Mouse (Mus musculus) CD4-positive, CD25-positive, alpha-beta regulatory T cell, adult 4 months (primary cell): ENCODE measurements around the gene Rnf40. TPM values are rescaled to one million over a fixed set of nuclear protein-coding genes. Genes with fewer than 3 reads are reported as not detected.

Experiments used
- ATAC-seq: one replicate; pipeline ENCODE4 v1.8.0; 2017
- polyA plus RNA-seq, 2 experiments: library from polyadenylated mRNA; unstranded; fragments of 100-300 nt; shearing (Covaris generic); gene quantifications; one replicate each; pipeline ENCODE4 v1.2.1; 2017

Gene Rnf40
- polyA plus RNA-seq, 2 experiments from 2014 or later, result 26.3 to 45.6 TPM

DNA sequence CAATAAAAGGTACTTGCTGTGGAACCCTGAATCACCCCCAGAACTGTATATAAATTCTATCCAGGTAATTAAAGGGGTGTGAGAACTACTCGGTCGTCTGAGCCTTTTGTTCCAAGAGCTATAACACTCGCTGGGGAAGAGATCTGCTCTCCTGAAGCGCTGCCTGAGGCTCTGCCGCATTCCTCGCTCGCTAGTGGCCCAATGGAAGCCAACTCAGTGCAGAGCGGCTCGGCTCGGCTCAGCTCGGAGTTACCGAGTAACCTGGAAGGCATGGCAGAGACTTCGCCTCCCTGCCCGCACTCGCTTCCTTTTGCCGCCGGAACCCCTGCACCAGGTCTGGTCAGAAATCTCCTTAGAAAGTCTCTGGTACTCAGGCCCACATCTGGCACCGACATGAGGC, 63.5 kb downstream of the Rnf40 start:
- ATAC-seq, result no peak

DNA sequence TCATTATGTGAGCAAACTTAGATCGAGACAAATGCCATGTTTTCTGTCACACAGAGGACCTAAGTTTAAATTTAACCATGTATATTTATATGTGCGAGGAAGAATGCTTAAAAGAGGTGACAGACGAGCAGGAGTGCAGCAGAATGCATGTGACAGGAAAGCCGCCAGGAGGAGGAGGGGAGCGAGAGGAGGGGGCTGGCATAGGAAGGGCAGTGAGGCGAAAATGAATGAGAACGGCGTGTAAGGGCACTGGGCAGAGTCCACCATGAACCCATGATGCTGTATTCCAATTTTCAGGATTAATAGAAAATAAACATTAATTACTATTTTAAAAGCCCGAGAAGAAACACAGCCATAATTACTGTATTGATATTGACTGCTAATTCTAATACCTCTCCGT, 65.8 kb downstream of the Rnf40 start:
- no peak for ATAC-seq

Other genes with a start within 250 kb of the Rnf40 start
- not detected for gene Zfp768, start 243.2 kb upstream of the Rnf40 start, polyA plus RNA-seq
- gene Zfp747, start 212.7 kb upstream of the Rnf40 start, polyA plus RNA-seq, result 10 to 100 TPM; 12.7 to 17.6 TPM
- gene 9130019O22Rik, start 201.6 kb upstream of the Rnf40 start, polyA plus RNA-seq, result 1 to 10 TPM; 7.3 to 9.9 TPM
- gene E430018J23Rik, start 195.1 kb upstream of the Rnf40 start, polyA plus RNA-seq, result 1 to 10 TPM; 3.2 to 5.5 TPM
- gene Zfp764, start 181.9 kb upstream of the Rnf40 start, polyA plus RNA-seq, result 1 to 10 TPM; 6.0 to 9.1 TPM
- gene Zfp688, start 166.7 kb upstream of the Rnf40 start, polyA plus RNA-seq, result 10 to 100 TPM; 16.0 to 18.9 TPM
- gene Zfp689, start 139.6 kb upstream of the Rnf40 start, polyA plus RNA-seq, result 1 to 10 TPM; 5.6 to 7.9 TPM
- gene Prr14, start 129.2 kb upstream of the Rnf40 start, polyA plus RNA-seq, result 100 to 1,000 TPM; 181 to 236 TPM
- gene Fbrs, start 109.6 kb upstream of the Rnf40 start, polyA plus RNA-seq, result 10 to 100 TPM; 22.9 to 24.0 TPM
- gene Srcap, start 76.8 kb upstream of the Rnf40 start, polyA plus RNA-seq, result 10 to 100 TPM in 1 of 2 experiments, 1 to 10 TPM in 1; 9.1 to 11.4 TPM
- 10 to 100 TPM; 29.9 to 31.9 TPM for gene Gm42715, start 69.2 kb upstream of the Rnf40 start, polyA plus RNA-seq
- gene Tmem265, start 27.4 kb upstream of the Rnf40 start, polyA plus RNA-seq, result 10 to 100 TPM; 39.7 to 91.0 TPM
- 100 to 1,000 TPM; 109 to 138 TPM for gene Phkg2, start 15.4 kb upstream of the Rnf40 start, polyA plus RNA-seq
- under 1 TPM; 0.56 to 0.70 TPM for gene Ccdc189, start 172 bp upstream of the Rnf40 start, polyA plus RNA-seq
- gene Zfp629, start 27.0 kb downstream of the Rnf40 start, polyA plus RNA-seq, result under 1 TPM; 0.16 to 0.56 TPM
- gene Bcl7c, start 120.2 kb downstream of the Rnf40 start, polyA plus RNA-seq, result 1 to 10 TPM; 3.2 to 5.5 TPM
- gene Ctf1, start 124.0 kb downstream of the Rnf40 start, polyA plus RNA-seq, result not detected
- gene Ctf2, start 143.4 kb downstream of the Rnf40 start, polyA plus RNA-seq, result not detected
- under 1 TPM; 0.12 to 0.62 TPM for gene Fbxl19, start 155.8 kb downstream of the Rnf40 start, polyA plus RNA-seq
- gene Orai3, start 181.0 kb downstream of the Rnf40 start, polyA plus RNA-seq, result 10 to 100 TPM; 12.8 to 15.4 TPM
- gene Setd1a, start 187.9 kb downstream of the Rnf40 start, polyA plus RNA-seq, result 1 to 10 TPM; 5.8 to 6.6 TPM
- under 1 TPM; 0.65 to 0.99 TPM for gene Gm49388, start 196.8 kb downstream of the Rnf40 start, polyA plus RNA-seq
- gene Hsd3b7, start 211.8 kb downstream of the Rnf40 start, polyA plus RNA-seq, result 1 to 10 TPM; 3.9 to 6.8 TPM
- 100 to 1,000 TPM in 1 of 2 experiments, 10 to 100 TPM in 1; 62.0 to 110 TPM for gene Stx4a, start 235.5 kb downstream of the Rnf40 start, polyA plus RNA-seq
- gene Stx1b, start 235.8 kb downstream of the Rnf40 start, polyA plus RNA-seq, result not detected